Mouse (Mus musculus) erythroid progenitor cell, adult 5-6 weeks (primary cell): ENCODE results near the gene Syne3. TPM values are rescaled to one million over a fixed set of nuclear protein-coding genes. Genes with fewer than 3 reads are reported as not detected.
A peak's percentile ranks its signal among the peaks of the same experiment; 100 is the strongest.

Experiments used
- ATAC-seq: replicated peaks from 2 replicates; pipeline ENCODE4 v1.8.0; 2016; ENCODE audit warnings: moderate number of reproducible peaks, mild to moderate bottlenecking, moderate TSS enrichment, inconsistent platforms; ENCODE audit not compliant: poor library complexity, low FRiP score, severe bottlenecking
- total RNA-seq, 2 experiments: library from RNA; stranded (forward) in 1 of 2; stranded (reverse) in 1 of 2; fragments of 150-400 nt in 1 of 2; fragments of 186-747, 209-891 nt in 1 of 2; gene quantifications; 2 replicates each; pipeline versions ENCODE4 v1.2.3 to v1.2.4; 2015 to 2017; ENCODE audit warnings: low replicate concordance in 2 of 2

The Syne3 gene
- total RNA-seq, 2 experiments from 2014 or later, result 19.7 to 29.5 TPM

DNA sequence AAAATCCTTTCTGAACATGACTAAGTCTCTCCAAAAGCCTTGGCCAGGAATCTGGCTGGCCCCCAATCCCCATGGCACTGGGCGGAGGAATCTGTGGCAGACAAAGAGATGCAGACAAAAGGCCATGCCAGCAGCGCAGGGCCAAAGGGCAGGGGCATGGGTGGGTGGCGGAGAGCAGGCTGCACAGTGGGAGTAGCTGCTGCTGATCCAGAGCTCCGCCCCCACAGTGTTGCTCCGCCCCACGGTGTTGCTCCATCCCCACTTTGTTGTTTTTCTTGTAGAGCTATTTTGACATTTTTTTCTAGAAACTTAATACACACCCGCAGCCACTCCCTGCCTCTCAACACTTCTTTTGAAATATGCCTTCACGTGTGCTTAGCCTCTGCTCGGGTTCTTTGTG is 31.2 kb downstream of the Syne3 start:
- ATAC-seq, result no peak

DNA sequence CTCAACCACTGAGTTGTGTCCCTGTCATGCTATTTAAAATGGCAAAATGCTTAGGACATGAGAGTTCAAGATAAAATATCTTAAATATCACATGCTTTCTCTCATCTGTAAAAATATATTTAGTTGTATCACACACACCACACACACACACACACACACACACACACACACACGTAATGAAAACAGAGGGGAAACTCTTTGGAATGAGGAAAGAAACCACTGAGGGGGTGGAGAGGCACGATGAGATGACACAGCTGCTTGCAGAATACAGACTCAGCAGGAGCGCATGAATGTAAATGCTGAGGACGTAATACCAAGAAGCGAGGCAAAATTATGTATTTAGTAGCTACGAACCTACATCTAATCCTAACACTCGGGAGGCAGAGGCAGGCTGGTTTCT is 32.7 kb downstream of the Syne3 start:
- ATAC-seq, result no peak

DNA sequence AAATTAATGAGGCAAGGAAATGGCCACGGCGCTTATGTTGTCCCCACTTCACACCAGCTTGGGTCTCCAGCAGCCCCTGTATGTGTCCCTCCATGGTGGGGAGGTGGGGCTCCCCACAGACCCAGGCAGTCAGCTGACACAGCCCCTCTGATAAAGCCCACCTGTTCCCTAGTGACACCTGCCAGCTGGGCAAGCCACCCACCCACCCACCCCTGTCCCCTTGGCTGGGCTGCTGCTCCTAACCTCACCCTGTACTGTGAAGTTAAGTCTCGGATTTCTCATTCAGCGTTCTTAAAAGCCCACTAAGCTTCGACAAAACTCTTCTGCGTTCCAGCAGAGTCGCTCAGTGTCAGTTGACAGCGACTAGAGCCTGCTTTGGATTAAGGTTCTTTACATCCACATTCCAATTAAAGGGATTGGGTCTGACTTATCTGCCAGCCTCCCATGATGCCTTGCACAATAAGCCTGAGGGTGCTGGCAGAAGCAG is 33.2 kb downstream of the Syne3 start:
- no peak for ATAC-seq

DNA sequence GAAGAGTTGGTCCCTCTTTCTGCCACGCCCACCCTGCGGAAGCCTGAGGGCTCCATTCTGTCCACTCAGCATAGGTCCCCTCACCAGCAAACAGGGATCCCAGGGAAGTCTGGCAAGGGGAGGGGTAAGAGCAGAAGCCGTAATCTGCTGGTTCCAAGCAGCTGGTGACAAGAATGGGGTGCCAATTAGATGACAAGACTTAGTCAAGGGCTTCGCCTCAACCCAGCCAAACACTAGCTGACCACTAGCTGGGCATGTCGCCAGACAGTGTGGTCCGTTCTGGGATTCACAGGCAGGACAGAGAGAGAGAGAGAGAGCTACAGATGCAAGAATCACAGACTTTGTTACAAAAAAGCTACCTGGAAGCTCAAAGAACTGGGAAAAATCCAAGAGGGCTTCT is 36.7 kb downstream of the Syne3 start:
- ATAC-seq, result no peak

DNA sequence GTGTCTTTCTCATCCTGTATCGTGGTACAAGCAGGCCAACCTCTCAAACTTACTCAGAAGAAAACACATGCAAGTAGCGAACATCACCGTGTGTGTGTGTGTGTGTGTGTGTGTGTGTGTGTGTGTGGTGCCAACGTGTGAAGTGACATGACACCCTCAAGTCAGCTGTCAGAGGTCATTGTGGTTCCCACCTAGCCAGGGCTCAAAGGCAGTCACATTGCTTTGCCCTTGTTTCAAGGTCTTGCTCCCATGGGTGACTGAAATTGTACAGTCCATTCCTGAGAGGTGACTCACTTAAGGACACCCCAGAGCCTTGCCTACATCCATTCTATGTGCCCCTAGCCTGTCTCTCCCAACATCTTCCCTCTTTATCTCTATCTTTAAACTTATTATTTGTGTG is 40.0 kb downstream of the Syne3 start:
- ATAC-seq, result no peak

DNA sequence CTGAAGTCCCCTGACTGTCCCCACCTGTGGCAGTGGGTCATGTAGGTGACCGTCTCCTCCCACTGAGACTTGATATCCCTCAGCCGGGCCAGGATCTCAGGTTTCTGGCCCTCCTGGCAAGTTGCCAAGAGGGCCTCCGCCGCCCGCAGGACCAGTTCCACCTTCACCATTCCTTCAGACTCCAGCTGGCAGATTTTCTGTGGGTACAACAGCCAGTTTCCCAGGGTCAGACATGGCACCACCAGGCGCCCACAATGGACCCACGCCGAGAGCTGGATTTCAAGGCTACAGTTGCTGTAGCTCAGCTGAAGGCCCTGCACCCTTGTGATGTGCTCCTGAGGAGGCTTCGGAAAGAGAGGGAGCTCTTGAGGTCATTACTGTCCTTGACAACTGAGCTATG is 40.4 kb downstream of the Syne3 start:
- ATAC-seq, result no peak

DNA sequence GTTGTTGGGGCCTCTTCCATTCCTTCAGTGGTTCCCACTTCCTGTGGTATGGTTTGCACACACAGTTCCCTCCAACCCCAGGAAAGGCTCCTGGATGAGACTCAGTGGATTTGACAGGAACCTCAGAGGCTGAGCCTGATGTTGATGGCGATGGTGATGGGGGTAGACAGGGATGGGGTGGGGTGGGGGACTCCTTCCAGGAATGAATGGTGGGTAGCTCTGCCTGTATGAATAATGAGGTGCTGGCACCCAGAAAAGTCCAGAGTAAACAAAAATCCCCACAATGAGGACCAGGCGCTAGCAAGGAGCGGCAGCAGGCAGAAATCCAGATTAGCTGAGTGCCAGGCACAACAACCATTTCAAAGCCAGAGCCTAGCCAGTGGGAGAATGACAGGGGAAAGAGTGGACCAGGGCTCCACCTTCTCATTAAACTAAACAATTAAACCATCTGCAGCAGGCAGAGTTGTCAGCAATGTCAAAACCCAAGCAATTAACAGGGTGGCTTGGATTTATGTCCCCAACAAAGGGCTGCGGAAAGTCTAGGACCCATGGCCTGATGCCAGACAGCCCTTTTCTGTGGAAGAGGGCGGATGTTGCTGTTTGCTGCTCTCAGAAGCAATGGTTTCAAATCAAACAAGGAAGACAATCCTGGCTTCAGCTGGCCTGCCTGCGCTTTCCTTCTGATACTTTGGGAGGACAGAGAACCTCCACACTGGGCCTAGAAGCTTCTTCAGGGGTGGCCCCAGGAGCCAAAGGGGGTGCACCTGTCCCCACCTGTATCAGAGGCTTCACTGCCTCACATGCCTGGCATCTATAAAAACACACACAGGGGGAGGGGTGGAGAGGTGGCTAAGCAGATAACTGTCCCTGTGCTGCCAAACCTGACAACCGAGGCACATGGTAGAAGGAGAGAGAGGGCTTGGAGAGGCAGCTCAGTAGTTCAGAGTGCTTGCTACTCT is 44.4 kb downstream of the Syne3 start:
- no peak for ATAC-seq

DNA sequence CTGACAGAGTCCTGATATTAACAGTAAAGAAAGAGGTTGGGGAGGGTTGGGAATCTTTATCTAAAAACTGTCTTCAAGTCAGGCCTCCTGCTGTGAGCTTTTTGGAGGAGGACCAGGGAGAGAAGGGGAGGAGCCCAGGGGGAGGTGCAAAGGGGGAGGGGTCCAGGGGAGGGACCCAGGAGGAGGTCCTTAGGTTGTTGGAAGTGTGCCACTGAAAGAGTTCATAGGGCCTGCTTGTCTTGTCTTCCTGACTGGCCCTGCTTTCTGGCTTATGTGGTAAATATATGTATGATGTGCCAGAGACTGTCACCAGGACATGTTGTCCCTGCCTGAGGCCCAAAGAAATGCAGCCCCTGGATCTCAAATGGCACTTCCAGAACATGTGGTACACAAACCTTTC is 49.2 kb downstream of the Syne3 start:
- no peak for ATAC-seq

DNA sequence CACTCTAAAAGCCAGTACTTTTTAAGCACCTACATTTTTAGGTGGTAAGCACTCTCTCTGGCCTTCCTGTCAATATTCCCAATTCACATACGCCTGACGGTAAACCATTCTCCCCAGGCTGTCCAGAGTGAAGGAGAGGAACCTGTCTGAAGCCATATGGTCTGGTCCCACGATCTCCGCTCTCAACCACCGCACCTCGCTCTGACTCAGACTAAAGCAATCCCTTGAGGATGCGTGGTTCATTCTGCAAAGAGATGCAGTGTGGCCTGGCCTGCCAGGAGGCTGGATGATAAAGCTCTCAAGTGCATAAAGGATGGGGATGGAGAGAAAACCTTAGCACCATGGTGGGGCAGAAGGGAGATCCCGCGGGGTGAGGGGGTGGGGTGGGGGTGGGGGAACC is 49.6 kb downstream of the Syne3 start:
- no peak for ATAC-seq

DNA sequence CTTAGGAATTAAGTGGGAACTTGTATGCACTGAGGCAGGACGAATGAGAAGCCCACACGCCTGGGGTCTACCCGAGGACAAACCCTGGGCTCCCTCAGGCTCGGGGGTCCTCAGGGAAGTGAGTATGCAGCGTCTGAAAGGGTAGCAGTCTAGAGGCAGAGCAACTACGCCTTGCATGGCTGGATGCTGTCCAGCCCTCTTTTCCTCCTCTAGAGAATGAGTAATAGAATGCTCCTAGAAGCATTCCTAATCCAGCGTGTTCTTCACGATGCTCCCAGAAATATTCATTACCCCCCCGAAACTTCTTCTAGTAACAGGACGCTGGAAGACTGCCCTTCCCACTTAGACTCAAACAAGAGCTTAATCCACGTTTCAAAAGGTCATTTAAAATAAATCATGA is 51.3 kb downstream of the Syne3 start:
- no peak for ATAC-seq

DNA sequence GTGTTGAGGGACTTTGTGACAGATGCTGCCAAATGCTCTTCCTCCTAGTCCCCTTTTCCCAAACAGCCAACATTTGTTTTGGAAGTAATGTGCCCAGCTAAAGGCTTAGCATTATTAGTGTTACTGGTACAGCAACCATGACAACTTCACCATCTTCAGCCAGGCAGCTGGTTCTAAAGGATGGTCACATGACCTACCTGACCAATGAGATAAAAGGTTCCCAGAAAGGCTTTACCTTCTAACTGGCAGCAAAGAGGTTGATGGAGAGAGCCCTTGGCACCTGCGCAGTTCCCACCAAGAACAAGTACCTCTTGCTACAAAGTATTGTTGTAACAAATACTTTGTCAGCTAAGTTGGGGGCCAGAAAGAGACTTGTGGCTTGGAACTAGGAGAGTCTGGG is 52.4 kb downstream of the Syne3 start:
- ATAC-seq, result no peak

DNA sequence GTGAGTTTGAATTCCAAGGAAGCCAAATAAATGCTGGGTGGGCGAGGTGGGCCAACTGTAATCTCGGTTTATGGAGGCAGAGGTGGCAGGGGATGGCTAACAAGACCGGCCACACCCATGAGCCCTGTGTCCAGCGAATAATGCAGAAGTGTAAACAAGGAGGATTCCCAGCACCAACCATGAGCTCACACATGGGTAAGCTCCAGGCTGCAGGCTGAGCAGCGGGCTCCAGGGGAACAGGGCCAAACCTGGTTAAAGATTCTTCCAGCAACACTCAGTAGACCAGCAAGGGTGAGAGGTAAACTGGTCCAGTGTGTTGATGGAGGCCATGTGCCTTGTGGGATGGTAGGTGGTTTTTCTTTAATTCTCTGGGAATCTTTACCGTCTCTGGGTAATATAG is 53.2 kb downstream of the Syne3 start:
- no peak for ATAC-seq

DNA sequence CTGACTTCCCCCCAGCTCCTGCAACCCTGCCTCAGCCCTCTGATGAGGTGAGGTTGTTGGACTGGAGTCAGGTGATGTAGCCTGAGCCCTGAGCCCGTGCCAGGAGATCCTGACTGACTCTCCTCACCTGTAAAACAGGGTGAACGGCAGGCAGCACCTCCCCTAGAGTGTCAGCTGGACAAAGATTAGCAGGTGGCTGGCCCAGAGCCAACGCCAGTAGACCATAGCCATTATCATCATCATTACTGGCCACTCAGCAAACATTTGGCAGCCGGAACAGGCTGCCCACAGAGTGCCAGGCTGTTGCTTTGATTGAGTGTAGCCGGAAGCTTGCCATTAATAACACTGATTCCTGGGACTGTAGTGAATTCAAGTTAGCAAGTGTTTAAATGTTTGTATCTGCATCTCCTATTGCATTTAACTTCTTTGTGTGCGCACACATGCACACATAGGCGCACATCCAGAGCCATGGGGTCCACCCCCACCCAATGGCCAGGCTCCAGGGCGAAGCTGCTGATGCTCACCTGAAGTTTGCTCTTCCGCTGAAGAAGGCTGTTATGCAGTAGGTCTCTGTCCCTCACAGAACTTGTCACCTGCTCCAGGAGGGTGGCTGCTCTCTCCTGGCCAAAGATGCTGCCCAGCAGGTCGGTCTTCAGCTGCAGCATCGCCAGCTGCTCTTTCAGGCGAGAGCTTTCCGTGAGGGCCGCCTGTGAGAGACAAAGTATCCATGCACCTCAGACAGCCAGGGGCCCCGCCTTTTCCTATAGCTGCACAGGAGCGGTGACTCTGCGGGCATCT is 54.4 kb downstream of the Syne3 start:
- ATAC-seq, result no peak

DNA sequence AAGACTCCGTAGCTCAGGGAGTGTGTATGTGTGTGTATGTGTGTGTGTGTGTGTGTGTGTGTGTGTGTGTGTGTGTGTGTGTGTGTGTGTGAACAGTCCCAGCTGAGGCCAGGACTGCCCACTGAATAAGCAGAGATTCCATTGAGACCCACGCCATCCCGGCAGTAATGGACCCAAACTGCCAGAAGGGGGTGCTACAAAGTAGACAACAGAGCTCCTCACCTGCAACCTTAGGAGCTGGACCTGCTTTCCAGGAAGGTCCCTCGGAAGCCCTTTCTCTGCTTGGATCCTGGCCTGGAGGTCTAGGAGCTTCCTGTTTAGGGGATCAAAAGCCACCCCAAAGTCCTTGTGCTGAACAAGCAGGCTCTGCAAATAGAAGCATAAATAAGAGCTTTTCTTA is 55.7 kb downstream of the Syne3 start:
- peak; percentile 69; the same call in 1 of the 2 replicates for ATAC-seq

DNA sequence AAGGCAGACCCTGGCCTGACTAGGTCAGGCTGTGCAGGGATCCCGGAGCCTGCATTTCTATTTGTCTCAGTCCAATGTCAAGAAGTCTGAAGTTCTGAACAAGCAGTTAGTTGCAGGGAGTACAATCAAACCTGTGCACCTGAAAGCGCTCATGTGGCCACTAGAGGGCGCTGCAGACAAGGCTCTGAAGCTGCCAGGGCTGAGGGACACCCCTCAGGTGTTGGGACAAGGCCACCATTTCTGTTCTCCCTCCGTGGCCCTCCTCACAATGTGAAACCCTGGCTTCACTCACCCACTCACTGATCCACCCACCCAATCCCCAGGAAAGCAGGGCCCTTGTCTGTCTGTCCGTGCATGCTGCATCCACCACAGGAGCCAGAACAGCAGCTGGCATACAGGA is 57.2 kb downstream of the Syne3 start:
- ATAC-seq, result peak; percentile 74

DNA sequence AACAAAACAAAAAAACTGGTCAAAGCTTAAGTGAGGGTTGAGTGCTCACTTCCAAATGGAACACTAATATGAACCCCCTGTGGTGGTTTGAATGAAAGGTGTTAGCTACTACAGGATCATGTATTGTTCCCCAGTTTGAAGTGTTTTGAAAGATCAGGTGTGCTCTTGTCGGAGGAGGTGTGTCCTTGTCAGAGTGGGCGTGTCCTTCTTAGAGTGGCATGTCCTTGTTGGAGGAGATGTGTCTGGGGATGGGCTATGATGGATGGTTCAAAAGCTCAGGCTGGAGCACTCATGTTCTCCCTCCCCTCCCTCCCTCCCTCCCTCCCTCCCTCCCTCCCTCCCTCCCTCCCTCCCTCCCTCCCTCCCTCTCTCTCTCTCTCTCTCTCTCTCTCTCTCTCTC is 61.7 kb downstream of the Syne3 start:
- ATAC-seq, result no peak

DNA sequence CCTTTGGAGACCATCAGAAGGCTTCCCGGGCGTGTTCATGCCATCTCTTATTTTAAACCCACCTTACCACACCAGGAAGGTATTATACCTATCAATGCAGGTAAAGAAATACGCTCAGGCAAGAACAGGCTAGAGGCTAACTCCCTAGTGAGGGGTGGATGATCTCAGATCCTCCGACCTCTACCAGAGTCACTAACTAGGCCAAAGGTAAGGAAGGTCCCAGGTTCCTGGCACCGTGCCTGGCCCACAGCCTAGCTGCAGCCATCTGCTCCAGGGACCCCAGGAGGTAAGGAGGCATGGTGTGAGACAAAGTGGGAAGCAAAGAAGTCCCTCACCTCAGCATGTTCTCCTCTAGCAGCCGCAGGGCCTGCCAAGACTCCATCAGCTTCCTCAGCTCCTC is 63.4 kb downstream of the Syne3 start:
- no peak for ATAC-seq

DNA sequence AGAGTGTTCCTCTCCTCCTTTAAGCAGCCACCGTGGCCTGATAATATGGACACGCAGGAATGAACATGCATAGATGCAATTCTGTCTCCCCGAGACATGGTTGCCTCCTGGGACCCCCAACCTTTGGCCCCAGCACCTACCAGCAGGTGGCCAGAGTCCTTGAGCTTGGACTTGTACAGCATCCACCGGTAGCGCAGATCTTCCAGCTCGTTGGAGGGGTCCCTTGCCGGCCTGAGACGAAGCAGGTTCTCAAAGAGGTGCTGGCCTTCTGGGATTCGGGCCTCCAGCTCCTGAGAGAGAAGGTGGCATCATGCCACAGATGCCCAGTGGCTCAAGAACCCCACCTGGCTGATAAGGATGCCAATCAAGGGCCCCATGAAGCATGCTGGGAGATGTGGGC is 69.1 kb downstream of the Syne3 start:
- no peak for ATAC-seq

DNA sequence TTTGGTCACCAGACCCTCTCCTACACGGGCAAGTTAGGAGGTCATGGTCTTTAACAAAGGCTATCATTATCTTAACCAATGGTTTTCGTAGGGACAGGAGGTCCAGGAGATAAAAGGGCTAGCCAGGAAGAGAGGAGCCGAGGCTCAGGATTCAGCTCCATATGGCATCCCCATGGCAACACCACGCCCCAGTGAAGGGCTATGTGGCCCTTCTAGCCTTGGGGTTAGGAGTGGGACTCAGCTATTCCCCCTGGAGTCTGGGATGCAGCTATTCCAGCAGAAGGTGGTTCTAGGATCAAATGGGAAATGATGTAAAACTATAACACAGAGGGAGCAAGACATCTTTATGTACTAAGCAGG is 69.6 kb downstream of the Syne3 start:
- peak; percentile 33 for ATAC-seq

DNA sequence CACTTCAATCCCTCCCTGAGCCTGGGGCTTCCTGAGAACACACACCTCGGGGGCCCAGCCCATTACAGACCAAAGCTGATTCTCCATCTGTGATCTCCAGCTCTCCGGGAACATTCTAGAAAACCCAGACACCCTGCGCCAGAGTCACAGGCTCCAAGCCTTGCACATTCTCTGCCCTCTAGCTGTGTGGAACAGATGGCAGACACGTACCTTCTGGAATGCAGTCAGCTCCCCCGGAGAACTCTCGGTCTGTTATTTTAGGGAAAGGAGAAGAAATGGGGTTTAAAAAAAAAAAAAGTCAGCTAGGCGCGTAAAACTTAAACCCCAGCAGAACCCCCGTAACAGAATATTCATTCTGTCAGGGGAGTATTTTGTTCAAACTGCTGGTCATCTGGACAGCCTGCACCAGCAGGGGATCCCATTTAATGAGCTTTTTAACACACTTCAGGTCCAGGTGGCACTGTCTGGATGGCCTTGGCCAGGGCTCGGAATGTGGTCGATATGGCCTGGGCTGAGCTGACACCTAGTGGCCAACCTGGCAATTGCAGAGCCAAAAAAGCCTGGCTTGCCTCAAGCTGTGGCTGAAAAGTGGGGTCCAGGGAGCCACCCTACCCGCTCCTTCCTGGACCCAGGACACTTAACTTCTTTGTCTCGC is 70.1 kb downstream of the Syne3 start:
- ATAC-seq, result peak; percentile 69

DNA sequence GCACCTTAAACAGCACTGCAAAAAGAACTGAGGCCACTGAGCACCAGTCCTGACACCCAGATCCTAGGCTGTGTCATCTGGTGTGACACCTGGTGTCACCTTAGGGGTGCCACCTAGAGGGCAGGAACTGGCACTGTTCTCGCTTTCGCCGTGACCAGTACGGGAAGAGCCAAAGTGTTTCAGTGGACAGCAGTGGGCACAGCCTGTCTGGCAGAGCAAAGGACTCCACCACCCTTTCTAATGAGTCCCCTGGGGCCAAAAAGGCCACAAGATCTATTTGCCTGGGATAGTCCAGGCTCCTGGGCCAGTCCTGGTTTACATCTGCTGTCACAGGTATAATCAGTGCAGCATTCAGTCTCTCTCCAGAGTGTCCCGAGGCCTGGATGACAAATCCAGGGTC is 70.7 kb downstream of the Syne3 start:
- no peak for ATAC-seq
